Mouse (Mus musculus) skeletal muscle tissue, adult 2 months (tissue): ENCODE measurements around the gene Olfr1014.

Experiments used
- DNase-seq: peaks from one replicate; pipeline ENCODE4 v3.0.0-alpha.2; 2012; ENCODE audit warnings: low read depth, low spot score

Olfr1014 gene

GRCm38 (mm10) chr2:85772413-85772812, at the start of gene Olfr1014:
Olfr1014 (plus strand) TSS chr2:85772713.
- DNase-seq, result no peak

GRCm38 (mm10) chr2:85725793-85726192, 46.7 kb upstream of the Olfr1014 start:
- DNase-seq, result no peak

GRCm38 (mm10) chr2:85753822-85754221, 18.7 kb upstream of the Olfr1014 start:
- no peak for DNase-seq

GRCm38 (mm10) chr2:85762666-85763065, 9.8 kb upstream of the Olfr1014 start, which contains the start of gene Olfr1012:
Olfr1012 (minus strand) TSS chr2:85762766.
- no peak for DNase-seq

- no peak for DNase-seq
Observed at GRCm38 (mm10) chr2:85766798-85767197, 5.7 kb upstream of the Olfr1014 start, which contains the start of gene Olfr1013. Olfr1013 (plus strand) TSS chr2:85767098.

- DNase-seq, result no peak
Observed at GRCm38 (mm10) chr2:85781717-85782116, 9.2 kb downstream of the Olfr1014 start, which contains the start of gene Olfr1015. Olfr1015 (plus strand) TSS chr2:85782017.

GRCm38 (mm10) chr2:85792331-85792730, 19.8 kb downstream of the Olfr1014 start:
- DNase-seq, result no peak

GRCm38 (mm10) chr2:85802444-85802843, 29.9 kb downstream of the Olfr1014 start, which contains the start of gene Olfr1016:
Olfr1016 (minus strand) TSS chr2:85802544.
- no peak for DNase-seq

- no peak for DNase-seq
Observed at GRCm38 (mm10) chr2:85804501-85804900, 32.0 kb downstream of the Olfr1014 start.

GRCm38 (mm10) chr2:85818179-85818578, 45.7 kb downstream of the Olfr1014 start, which contains the start of gene Olfr1018:
Olfr1018 (plus strand) TSS chr2:85818479.
- no peak for DNase-seq
